Mouse (Mus musculus): ENCODE measurements around the gene Tesc.
A peak's percentile ranks its signal among the peaks of the same experiment; 100 is the strongest.

Tesc gene

DNA sequence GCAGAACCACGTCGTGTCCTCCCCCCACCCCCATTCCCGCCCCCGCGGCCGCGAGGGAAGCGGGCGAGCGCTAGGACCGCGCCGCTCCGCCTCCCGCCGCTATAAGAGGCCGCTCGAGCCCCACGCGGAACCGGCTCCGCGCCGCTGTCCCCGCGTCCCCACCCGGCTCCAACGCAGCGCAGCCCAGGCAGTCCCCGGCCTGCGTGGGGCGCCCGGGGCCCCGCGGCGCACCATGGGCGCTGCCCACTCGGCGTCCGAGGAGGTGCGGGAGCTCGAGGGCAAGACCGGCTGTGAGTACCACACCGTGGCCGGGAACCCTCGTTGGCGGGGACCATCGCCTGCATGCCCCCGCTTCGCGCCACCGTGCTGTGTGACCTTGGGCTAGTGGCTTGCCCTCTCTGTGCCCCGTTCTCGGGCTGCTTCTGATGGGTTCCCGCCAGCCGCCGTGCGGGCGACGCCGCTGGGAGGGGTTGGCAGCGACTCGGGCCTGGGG lies at the start of gene Tesc:
Gene Tesc (plus strand): TSS at position 46 of the 493 bp plus-strand sequence.
- peak; percentile 32 to 49 for DNase-seq

DNA sequence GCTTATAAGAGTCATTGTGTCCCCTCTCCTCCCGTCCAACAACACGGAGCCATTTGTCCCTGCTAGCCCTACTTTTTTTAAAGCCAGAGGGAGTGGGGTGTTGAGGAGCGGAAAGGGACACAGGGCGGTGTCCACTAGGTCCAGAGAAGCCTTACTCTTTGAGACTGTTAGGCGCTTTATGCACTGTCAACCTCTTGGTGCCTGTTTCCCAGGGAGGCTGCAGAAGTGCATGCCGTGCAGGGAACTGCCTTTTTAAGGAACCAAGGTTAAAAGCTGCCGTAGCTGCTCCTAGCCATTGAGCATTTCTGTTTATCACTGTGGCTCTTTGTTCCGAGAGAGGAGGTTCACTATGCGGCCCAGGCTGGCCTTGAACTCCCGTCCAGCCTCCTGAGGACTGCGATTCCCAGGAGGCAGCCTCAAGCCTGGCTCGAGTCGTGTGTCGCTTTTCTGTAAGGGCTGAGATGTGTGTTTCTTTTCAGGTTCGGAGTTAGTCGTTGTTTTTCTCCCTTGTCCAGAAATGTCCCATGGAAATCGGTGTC lies 49.3 kb upstream of the Tesc start:
- DNase-seq, result no peak

- peak in 1 of 2 experiments; percentile 34 for DNase-seq
These were observed 48.5 kb upstream of the Tesc start for GRCm38 (mm10) chr5:117979082-117979481.

DNA sequence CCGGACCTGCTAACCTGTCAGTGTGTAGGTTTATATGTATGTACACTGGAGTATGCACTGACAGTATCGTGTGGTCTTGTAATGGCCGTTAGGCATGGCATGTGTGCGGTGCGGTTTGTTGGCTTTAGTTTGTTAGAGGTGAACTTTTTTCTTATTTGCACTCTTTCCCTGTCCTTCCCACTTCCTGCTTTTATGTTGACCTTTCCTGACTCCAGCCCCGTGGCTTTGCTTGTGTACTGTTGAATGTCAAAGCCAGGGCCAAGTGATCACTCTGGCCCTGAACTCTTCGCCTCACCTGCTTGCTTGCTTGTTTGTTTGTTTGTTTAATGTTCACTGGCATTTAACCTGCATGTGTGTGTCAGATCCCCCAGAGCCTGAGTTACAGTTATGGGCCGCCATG lies 46.6 kb upstream of the Tesc start:
- DNase-seq, result no peak

DNA sequence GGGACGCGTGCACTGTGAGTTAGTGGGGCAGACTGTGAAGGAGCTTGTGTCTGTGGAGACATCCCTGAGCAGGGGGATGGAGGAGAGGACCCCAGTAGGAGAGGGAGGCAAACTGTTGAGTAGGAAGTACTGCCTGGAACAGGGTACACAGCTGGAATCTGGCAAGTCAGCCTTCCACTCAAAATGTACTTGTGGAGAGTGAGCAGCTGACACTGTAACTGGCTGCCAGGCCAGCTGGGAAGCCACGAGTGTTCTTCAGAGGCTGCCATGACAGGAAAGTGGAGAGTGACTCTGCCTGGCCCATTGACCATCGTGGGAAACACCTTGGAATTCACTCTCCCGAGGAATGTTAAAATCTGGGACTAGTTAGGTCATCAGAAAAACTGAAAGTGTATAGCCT lies 45.6 kb upstream of the Tesc start:
- no peak for DNase-seq

DNA sequence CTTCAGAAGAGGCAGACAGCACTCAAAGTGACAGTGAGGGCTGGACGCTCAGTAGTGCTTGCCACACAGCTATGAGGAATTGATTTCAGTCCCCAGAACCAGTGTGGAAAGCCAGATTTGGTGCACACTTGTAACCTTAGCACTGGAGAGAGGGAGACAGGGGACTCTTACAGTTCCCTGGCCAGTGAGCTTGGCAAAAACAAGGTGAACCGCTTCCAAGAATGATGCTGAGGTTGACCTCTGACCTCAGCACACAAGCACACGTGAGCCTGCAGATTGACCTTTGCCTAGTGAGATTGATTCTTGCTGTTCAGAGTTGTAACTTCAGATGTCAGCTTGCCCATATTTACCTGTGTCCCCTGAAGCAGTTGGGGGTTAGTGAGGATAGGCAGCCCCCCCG lies 41.2 kb upstream of the Tesc start:
- DNase-seq, result no peak

GRCm38 (mm10) chr5:117987891-117988290 lies 39.7 kb upstream of the Tesc start:
- no peak for DNase-seq

GRCm38 (mm10) chr5:117988367-117988766 lies 39.2 kb upstream of the Tesc start:
- no peak for DNase-seq

DNA sequence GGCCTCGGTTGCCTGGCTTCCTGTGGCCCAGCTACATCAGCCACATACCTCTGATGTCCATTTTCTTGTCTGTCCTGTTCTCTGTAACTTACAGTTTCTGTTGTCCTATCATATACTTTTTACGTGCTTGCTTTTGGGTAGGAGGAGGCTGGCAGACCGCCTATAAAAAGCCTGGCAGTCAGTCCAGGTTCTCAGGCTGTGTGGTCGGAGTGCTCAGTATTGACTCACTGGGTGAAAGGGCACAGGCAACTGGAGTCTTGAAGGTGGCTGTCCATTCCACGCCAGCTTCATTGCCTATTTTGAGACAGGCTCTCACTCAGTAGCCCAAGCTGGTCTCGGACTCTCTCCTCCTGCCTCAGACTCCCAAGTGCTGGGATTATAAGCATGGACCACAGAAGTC lies 37.8 kb upstream of the Tesc start:
- DNase-seq, result no peak

DNA sequence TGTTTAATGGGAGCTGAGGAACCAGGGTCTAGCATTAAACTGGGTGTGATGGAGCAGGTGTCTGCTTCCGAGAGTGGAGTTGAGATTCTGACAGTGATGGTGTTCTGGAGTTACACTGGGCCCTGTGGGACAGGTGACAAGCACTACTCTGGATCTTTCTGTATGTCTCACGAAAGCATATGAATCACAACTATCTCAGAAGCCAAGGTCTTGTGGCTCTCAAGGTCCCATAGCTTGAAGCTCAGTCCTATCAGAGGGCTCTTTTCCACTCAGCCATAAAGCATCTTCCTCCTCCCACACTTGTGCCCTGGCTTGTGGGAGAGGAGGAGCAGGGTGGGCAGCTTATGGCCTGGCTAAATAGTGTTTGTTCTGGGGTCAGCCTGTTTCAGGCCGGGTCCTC lies 36.6 kb upstream of the Tesc start:
- no peak for DNase-seq

DNA sequence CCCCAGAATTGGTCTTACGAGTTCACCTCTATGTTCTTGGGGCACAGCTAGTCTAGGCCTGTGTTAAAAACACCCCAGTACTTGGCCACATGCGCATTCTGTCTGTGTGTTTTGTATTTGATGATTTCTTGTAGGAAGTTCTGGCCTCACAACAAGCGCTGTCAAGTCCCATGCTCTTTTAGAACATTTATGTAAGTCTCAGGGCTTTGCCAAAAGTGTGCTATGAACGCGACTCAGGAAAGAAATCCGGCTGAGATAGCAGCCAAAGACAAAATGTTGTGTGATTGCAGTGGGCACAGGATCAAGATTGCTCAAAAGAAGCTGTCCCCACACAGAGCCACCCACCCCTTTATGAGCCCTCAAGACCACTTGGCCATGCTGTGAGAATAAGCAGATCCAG lies 34.0 kb upstream of the Tesc start:
- DNase-seq, result no peak

GRCm38 (mm10) chr5:117995372-117995901 lies 32.1 kb upstream of the Tesc start:
- DNase-seq, result no peak

DNA sequence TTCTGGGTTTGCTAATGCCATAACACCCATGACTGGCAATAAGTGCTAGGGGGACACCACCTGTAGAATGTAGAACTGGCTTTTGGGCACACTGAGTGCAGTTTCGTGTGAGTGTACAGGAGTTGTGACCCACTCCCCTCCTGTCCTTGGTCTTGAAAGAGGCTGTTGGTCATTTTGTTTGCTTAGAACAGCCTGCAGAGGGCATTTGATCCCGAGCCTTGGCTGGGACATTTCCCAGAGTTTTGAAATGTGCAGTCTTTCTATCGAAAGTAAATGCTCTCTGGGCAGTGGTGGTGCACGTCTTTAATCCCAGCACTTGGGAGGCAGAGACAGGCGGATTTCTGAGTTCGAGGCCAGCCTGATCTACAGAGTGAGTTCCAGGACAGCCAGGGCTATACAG lies 31.6 kb upstream of the Tesc start:
- no peak for DNase-seq

DNA sequence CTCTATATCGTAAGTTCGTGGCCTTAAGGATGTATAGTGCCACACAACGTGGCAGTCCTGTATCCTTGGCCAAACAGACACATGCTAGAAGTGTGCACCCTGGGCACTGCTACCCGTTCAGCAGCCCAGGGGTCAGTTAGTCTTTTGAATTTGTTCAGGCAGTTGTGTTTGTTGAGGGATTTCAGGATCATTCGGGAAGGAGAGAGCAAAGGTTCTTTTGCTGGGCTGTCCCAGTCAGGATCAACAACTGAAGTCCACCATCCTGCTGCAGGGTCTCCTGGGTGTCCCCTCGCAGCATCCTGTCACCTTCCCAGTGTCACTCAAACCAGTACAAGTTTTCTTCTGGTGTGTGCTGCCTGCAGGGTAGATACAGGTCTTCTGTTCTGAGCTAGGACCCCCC lies 31.0 kb upstream of the Tesc start:
- DNase-seq, result no peak

- no peak for DNase-seq
These were observed 30.0 kb upstream of the Tesc start for GRCm38 (mm10) chr5:117997434-117997970.

- no peak for DNase-seq
These were observed 28.5 kb upstream of the Tesc start for GRCm38 (mm10) chr5:117999061-117999460.

DNA sequence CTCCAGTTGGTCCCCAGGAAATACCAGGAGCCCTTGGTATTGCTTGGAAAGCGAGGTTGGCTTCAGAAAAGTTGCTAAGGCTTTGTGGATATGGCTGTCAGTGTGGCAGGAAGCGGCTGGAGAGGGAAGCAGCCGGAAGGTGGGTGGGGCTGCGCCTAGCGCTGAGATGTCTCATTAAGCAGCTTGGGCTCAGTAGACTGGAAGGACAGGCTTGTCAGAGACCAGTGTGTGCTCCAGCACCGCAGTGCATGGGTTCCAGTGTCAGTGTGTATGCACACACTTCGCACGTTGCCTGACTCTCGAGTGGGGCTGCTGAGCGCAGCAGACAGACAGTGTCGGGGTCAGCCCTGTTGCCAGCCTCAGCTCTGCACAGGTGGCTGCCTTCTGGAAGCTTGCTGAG lies 28.0 kb upstream of the Tesc start:
- no peak for DNase-seq

DNA sequence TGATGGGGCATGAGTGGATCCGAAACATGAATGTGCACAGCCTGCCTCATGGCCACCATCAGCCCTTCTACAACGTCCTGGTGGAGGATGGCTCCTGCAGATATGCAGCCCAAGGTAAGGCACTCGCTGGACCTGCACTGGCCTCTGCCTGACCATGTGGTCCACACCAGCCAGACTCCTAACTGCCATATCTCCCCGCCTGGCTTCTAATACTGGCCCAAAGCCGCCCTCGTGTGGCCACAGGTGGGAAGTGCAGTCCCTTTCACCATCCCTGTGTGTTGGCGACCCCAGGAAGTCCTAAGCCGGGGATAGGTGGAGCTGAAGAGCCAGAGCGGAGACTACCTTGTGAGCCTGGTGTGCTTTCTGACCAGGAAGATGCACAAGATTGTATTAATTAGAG lies 25.5 kb upstream of the Tesc start:
- peak; percentile 87 to 88 for DNase-seq

GRCm38 (mm10) chr5:118004619-118005018 lies 22.9 kb upstream of the Tesc start:
- DNase-seq, result peak; percentile 81 to 84

DNA sequence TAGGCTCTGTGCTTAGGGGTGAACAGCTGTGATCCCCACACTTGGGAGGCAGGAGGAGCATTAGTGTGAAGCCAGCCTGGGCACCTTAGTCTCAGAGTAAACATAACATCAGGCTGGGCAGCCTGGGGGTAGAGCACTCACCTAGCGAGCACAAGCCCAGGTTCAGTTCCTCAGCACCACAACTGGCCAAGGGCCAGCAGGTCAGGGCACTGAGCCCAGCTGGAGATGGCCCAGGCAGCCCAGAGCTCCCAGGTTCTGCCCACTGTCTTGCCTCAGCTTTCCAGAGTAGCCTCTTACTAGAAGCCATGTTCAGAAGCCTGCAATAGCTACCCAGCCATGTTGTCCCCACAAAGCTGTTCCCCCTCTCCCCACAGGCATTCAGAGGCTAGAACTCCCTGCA lies 21.8 kb upstream of the Tesc start:
- DNase-seq, result no peak

- no peak for DNase-seq
These were observed 19.2 kb upstream of the Tesc start for GRCm38 (mm10) chr5:118008344-118008743.

DNA sequence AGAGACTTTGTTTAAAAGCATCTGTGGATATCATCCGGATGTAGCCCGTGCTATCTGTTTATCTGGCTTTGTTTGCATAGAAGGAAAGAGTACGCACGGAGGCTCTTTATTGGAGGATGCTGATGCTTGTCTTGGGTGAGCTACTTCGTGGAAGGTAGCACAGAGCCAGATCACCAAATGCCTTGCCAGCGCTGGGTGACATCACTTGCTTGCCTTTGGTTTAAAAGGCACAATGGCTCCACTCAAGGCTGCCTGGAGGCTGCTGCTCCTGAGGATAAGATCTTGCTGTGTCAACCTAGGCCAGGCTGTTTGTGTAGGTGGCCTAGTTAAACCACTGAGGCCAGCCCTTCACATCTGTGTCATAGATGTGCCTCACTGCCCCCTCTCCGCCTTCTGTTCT lies 16.7 kb upstream of the Tesc start:
- DNase-seq, result no peak

DNA sequence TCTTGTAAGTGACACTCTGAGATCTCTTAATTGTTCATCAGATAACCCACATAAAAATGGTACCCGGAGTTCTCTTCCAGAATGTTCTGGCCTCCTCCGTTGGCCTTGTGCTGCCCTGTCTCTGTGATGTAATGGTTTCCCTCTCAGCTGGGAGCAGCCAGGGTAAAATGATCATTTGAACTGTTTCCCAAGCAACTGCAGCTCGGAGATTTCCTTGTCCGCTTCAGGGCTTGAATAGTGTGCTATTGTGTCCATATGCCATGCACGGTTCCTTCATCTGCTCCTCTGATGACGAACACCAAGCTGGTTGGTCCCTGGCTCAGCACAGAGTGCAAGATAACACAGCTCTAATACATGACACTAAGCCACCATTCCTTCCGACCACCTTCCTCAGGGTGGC lies 15.7 kb upstream of the Tesc start:
- DNase-seq, result no peak

DNA sequence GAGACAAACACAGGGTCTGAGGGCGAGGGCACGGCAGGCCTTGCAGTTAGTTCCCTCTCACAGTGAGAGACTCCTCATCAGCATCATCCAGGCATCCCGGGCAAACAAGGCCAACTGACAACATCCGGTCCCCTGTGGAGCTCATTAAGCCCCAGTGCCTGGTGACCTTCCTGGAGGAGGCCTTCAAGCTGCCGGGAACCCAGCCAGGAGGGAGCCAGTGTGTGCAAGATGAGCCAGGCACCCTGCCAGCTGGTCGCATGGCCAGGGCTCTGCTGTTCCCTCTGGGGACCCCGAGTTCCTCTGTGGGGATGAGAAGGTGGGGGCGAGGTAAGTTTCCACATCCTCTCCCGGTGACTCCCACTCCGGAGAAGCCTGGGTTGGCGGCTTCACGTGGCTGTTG lies 12.5 kb upstream of the Tesc start:
- DNase-seq, result peak; percentile 72 to 80

DNA sequence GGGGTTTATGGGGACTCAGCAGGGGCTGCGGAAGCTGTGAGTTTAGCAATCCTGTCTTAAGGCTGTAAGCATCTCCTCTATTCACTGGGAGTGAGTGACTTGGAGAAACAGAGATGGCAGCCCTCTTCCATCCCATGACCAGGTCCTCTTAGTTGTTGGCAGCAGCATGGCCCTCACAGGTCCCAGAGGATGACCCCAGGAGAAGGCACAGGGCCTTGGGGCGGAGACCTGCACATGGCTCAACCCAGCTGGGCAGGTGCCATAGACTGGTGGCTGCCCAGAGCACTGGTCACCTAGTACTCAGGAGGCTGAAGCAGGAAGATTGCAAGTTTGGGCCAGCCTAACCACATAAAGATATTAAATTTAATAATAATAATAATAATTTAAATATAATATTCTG lies 11.9 kb upstream of the Tesc start:
- no peak for DNase-seq

Measured in kidney, postnatal 4 days (tissue).